In the genomic region with DNA sequence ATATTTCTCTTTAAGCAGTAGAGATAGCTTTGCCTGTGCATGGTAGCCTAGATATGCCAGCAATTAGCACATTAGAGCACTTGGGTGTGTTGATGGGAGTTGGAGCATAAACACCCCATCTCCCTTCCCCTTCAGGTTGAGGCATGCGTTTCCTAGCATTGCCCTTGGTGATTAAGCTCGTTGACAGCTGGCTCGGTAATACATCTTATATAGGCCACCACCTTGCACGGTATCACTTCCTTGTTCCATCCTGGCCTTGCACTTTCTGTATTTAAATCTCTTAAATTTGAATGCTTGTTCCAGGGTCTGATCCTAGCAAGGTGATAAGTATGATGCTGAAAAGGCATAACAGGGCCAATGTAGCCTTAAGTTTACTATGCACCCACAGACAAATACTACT, we compare ENCODE assay signal across 22 mouse cellular contexts.
DNase-seq lines count a peak whose midpoint lies in the region; ATAC-seq lines count a peak whose summit lies in the region.
"Had no signal": no experiment of that assay in that cellular context is flagged by ENCODE, and none has a peak within 500 bp of the region (broad histone marks: within the 10 kb centered on the region; RNA-seq: fewer than 3 reads in every experiment).

No protein-coding gene starts in this region.

- no peaks in the 10 kb centered on the region for H3K9me3 ChIP-seq in megakaryocyte, embryonic 14.5 days
- H3K9me3 ChIP-seq: embryonic facial prominence, embryonic 10.5 days; embryonic facial prominence, embryonic 12.5 days; forebrain, embryonic 13.5 days; forebrain, embryonic 15.5 days had no signal

- H3K27me3 ChIP-seq in megakaryocyte, embryonic 14.5 days (replicated peaks): no peaks in the 10 kb centered on the region
- H3K27me3 ChIP-seq: embryonic facial prominence, embryonic 12.5 days; forebrain, embryonic 13.5 days; forebrain, embryonic 15.5 days had no signal

- peak overlapping the region; percentile 34 for H3K4me3 ChIP-seq in megakaryocyte, embryonic 14.5 days (replicated peaks)
- H3K4me3 ChIP-seq: embryonic facial prominence, embryonic 10.5 days; embryonic facial prominence, embryonic 12.5 days; forebrain, embryonic 13.5 days; forebrain, embryonic 15.5 days had no signal

- no peak; the same call in 1 of the 2 replicates for ATAC-seq in megakaryocyte, adult 5-6 weeks (ENCODE audit: poor library complexity, severe bottlenecking)
- peak; percentile 29 for ATAC-seq in megakaryocyte progenitor cell, adult 5-6 weeks (replicated peaks; ENCODE audit: poor library complexity)
- ATAC-seq: CD4-positive, CD25-positive, alpha-beta regulatory T cell, adult 4 months; forebrain, embryonic 13.5 days; forebrain, embryonic 15.5 days; forebrain, postnatal 0 days had no signal

- H3K36me3 ChIP-seq in megakaryocyte, embryonic 14.5 days (replicated peaks; ENCODE audit: low read length): no peaks in the 10 kb centered on the region
- H3K36me3 ChIP-seq: embryonic facial prominence, embryonic 10.5 days; embryonic facial prominence, embryonic 12.5 days; forebrain, embryonic 15.5 days had no signal

- DNase-seq in heart, adult 11 months: peak; percentile 80
- DNase-seq in heart, adult 8-10 months (ENCODE audit: low spot score): no peak
- no peak for DNase-seq in kidney, adult 18-20 months
- DNase-seq: adrenal gland, adult 2 months; adrenal gland, postnatal 10 days; adrenal gland, postnatal 25 days; B cell, adult 2 months; cerebellum, adult 11 months; cerebellum, adult 18-20 months; cerebellum, adult 8-10 months; cerebellum, adult 9-11 months; cerebellum, postnatal 14 days; cerebellum, postnatal 36 days; forebrain, postnatal 0 days had no signal

- H3K4me1 ChIP-seq in megakaryocyte, embryonic 14.5 days: no peaks in the 10 kb centered on the region
- H3K4me1 ChIP-seq: embryonic facial prominence, embryonic 10.5 days; embryonic facial prominence, embryonic 12.5 days had no signal
